Mouse (Mus musculus) stomach, embryonic 14.5 days (tissue): ENCODE data around the gene Krtap6-1. TPM values are rescaled to one million over a fixed set of nuclear protein-coding genes. Genes with fewer than 3 reads are reported as not detected.
"Not testable (repeated sequence)": the region's sequence is repeated elsewhere in the genome, so short reads cannot be mapped to it uniquely, and the experiment has no call there.

Source experiments
- ATAC-seq: fragments of 200-750 bp; cut with Nextera tagmentation; 2 replicates; pipeline ENCODE4 v1.8.0; 2017; ENCODE audit warnings: low read depth, moderate TSS enrichment; ENCODE audit not compliant: insufficient number of reproducible peaks, insufficient read depth, low FRiP score
- H3K27ac ChIP-seq: fragments of 300-500 bp; sonication (generic); 2 replicates; pipeline ENCODE4 v1.5.1; 2014; ENCODE audit warnings: mild to moderate bottlenecking, low read length, moderate library complexity, mixed read lengths
- H3K27me3 ChIP-seq: fragments of 300-500 bp; sonication (generic); 2 replicates; pipeline ENCODE4 v1.6.1; 2014; ENCODE audit warnings: low read length, control low read depth, mixed read lengths; ENCODE audit not compliant: control insufficient read depth, insufficient read depth
- H3K36me3 ChIP-seq: fragments of 300-500 bp; sonication (generic); 2 replicates; pipeline ENCODE4 v1.6.1; 2014; ENCODE audit warnings: mild to moderate bottlenecking, control low read depth, low read length, moderate library complexity, mixed read lengths; ENCODE audit not compliant: control insufficient read depth, insufficient read depth
- H3K4me1 ChIP-seq: fragments of 300-500 bp; sonication (generic); 2 replicates; pipeline ENCODE4 v1.6.1; 2014; ENCODE audit warnings: low read length, control low read depth, mixed read lengths; ENCODE audit not compliant: control insufficient read depth, insufficient read depth
- H3K4me2 ChIP-seq: fragments of 300-500 bp; sonication (generic); replicated peaks from 2 replicates; pipeline ENCODE4 v1.6.1; 2014; ENCODE audit warnings: low read depth, low read length, control low read depth
- H3K4me3 ChIP-seq: fragments of 300-500 bp; sonication (generic); 2 replicates; pipeline ENCODE4 v1.5.1; 2014; ENCODE audit warnings: low read depth, low read length, control low read depth
- H3K9ac ChIP-seq: fragments of 300-500 bp; sonication (generic); replicated peaks from 2 replicates; pipeline ENCODE4 v1.6.1; 2014; ENCODE audit warnings: low read depth, mild to moderate bottlenecking, control low read depth, low read length, moderate library complexity, mixed read lengths
- H3K9me3 ChIP-seq: fragments of 300-500 bp; sonication (generic); 2 replicates; pipeline ENCODE4 v1.6.1; 2016; ENCODE audit warnings: low read depth, low read length, control low read depth; ENCODE audit not compliant: control insufficient read depth
- WGBS: fragments of 180-500 bp; shearing (Covaris S2); extraction: QIAGEN DNeasy Blood & Tissue Kit; methylation state at CpG from one replicate; pipeline ENCODE4 v1.1.7; 2014; 5-methylcytosine and 5-hydroxymethylcytosine counted together
- polyA plus RNA-seq: library from polyadenylated mRNA; unstranded; fragments of >200 nt; fragmentation: Nextera tagmentation; extraction: Ambion mirVana; gene quantifications from 2 replicates; pipeline ENCODE4 v1.2.1, GENCODE M21; 2014

Krtap6-1 gene
- not detected in 2 replicates for polyA plus RNA-seq

GRCm38 (mm10) chr16:89031399-89031798, at the start of gene Krtap6-1:
Krtap6-1 (plus strand) TSS chr16:89031699.
- H3K9ac ChIP-seq, H3K9me3 ChIP-seq, ATAC-seq, H3K4me2 ChIP-seq, H3K4me1 ChIP-seq, H3K27me3 ChIP-seq, H3K36me3 ChIP-seq, H3K4me3 ChIP-seq, H3K27ac ChIP-seq: not testable (repeated sequence)
- 93% methylated on average over 3 of the region's 3 CpGs for WGBS

GRCm38 (mm10) chr16:89010659-89011058, 20.8 kb upstream of the Krtap6-1 start, which contains the start of gene Krtap22-2:
Krtap22-2 (minus strand) TSS chr16:89010759.
- no peaks in the 10 kb centered on the region for H3K9me3 ChIP-seq
- H3K27ac ChIP-seq, result no peak within 1 kb of the TSS
- no peak for ATAC-seq
- no peak within 1 kb of the TSS for H3K4me3 ChIP-seq
- H3K36me3 ChIP-seq, result no peaks in the 10 kb centered on the region
- no peaks in the 10 kb centered on the region for H3K4me1 ChIP-seq
- no peak within 1 kb of the TSS for H3K9ac ChIP-seq
- H3K4me2 ChIP-seq, result no peak within 1 kb of the TSS
- WGBS, result 81% methylated on average over 5 of the region's 5 CpGs
- no peaks in the 10 kb centered on the region for H3K27me3 ChIP-seq

GRCm38 (mm10) chr16:89013973-89014372, 17.5 kb upstream of the Krtap6-1 start:
- Histone ChIP-seq H3K9ac (no peak overlapping the region), H3K9me3 (no peaks in the 10 kb centered on the region), H3K4me2 (no peak overlapping the region), H3K36me3 (no peaks in the 10 kb centered on the region), H3K4me1 (no peaks in the 10 kb centered on the region), H3K27me3 (no peaks in the 10 kb centered on the region), H3K27ac (no peak overlapping the region), H3K4me3 (no peak overlapping the region)
- 97% methylated on average over 3 of the region's 3 CpGs for WGBS
- no peak for ATAC-seq

GRCm38 (mm10) chr16:89014984-89015383, 16.5 kb upstream of the Krtap6-1 start, which contains the start of gene Gm10229:
Gm10229 (plus strand) TSS chr16:89015284.
- H3K36me3 ChIP-seq, H3K27me3 ChIP-seq, H3K27ac ChIP-seq, H3K9me3 ChIP-seq, H3K4me3 ChIP-seq, H3K4me2 ChIP-seq, H3K9ac ChIP-seq, H3K4me1 ChIP-seq, ATAC-seq: not testable (repeated sequence)
- WGBS, result 89% methylated on average over 1 of the region's 3 CpGs

- H3K4me3 ChIP-seq, H3K27ac ChIP-seq, H3K9me3 ChIP-seq, H3K9ac ChIP-seq, H3K4me2 ChIP-seq, H3K27me3 ChIP-seq, ATAC-seq, H3K4me1 ChIP-seq, H3K36me3 ChIP-seq: not testable (repeated sequence)
- 87% methylated on average over 2 of the region's 4 CpGs for WGBS
Observed at GRCm38 (mm10) chr16:89041372-89041771, 9.9 kb downstream of the Krtap6-1 start, which contains the start of gene Gm10228. Gm10228 (minus strand) TSS chr16:89041472.

- Histone ChIP-seq H3K4me3 (no peak within 1 kb of the TSS), H3K4me2 (no peak within 1 kb of the TSS), H3K27me3 (no peaks in the 10 kb centered on the region), H3K9ac (no peak within 1 kb of the TSS), H3K4me1 (no peaks in the 10 kb centered on the region), H3K9me3 (no peaks in the 10 kb centered on the region), H3K36me3 (no peaks in the 10 kb centered on the region), H3K27ac (no peak within 1 kb of the TSS)
- 80% methylated on average over 3 of the region's 3 CpGs for WGBS
- ATAC-seq, result no peak
Observed at GRCm38 (mm10) chr16:89047783-89048182, 16.3 kb downstream of the Krtap6-1 start, which contains the start of gene Krtap6-5. Krtap6-5 (minus strand) TSS chr16:89047883.

- not testable (repeated sequence) for H3K36me3 ChIP-seq, H3K27me3 ChIP-seq, ATAC-seq, H3K9me3 ChIP-seq, H3K27ac ChIP-seq, H3K4me1 ChIP-seq, H3K9ac ChIP-seq, H3K4me3 ChIP-seq, H3K4me2 ChIP-seq
- no CpG with 5 or more reads among the region's 2 CpGs for WGBS
Observed at GRCm38 (mm10) chr16:89063902-89064301, 32.4 kb downstream of the Krtap6-1 start, which contains the start of gene 1110025L11Rik. 1110025L11Rik (minus strand) TSS chr16:89064002.

GRCm38 (mm10) chr16:89071041-89071440, 39.5 kb downstream of the Krtap6-1 start:
- ATAC-seq, H3K9ac ChIP-seq, H3K4me2 ChIP-seq, H3K4me1 ChIP-seq, H3K36me3 ChIP-seq, H3K4me3 ChIP-seq, H3K9me3 ChIP-seq, H3K27me3 ChIP-seq, H3K27ac ChIP-seq: not testable (repeated sequence)
- 51% methylated on average over 2 of the region's 2 CpGs for WGBS
